Mouse (Mus musculus): Measurements from ENCODE around the gene Ccdc162.

Gene Ccdc162

DNA sequence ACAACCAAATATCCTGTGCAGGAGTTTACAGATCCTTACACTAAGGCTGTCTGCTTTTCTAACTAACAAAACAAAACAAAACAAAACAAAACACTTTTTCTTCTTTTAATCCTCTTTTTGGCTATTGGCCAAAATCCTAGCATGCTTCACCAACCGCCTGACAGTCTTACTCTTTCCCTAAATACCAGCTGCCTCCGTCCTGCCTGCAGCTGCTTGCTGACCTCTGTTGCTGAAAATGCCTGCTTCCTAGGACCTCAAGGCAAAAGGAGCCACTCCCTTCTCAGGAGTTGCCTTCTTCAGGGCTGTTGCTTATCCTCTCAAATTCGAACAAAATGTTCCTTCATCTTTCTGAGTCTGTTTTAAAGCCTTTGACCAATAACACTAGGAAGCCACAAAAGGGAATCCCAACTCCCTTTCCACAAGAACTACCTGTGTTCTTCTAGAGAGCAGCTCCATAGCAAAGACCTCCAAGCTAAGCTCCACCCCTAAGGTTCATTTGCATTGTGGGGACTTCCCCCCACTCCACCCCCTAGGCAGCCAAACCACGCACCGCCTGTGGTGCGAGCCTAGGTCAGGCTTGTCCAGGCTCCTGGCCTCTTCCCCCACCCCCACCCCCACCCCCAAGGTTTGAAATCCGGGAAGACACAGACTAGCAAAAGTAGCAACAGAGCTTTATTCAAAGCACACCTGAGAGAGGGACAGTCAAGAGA lies 171.8 kb downstream of the Ccdc162 start:
- peaks cover 16% of the 10 kb centered on the region for H3K9me3 ChIP-seq (ENCODE audit: low read length)
- H3K36me3 ChIP-seq (ENCODE audit: insufficient read depth, low read length), result no peaks in the 10 kb centered on the region
- no peaks in the 10 kb centered on the region for H3K27me3 ChIP-seq (ENCODE audit: insufficient read depth, low read length)
- no peak overlapping the region; the same call in 1 of the 2 replicates for H3K4me3 ChIP-seq (replicated peaks; ENCODE audit: low read length)
- peaks cover 34% of the 10 kb centered on the region for H3K4me1 ChIP-seq (replicated peaks; ENCODE audit: low read depth, low read length)
- TF ChIP-seq POU5F1 (IDR thresholded peaks at IDR 0.05; ENCODE audit: borderline replicate concordance, low read length) (no peak), NANOG (IDR thresholded peaks at IDR 0.05; ENCODE audit: borderline replicate concordance, low read length) (no peak), CTCF (conservative IDR thresholded peaks at IDR 0.05; ENCODE audit: low read length) (no peak)

DNA sequence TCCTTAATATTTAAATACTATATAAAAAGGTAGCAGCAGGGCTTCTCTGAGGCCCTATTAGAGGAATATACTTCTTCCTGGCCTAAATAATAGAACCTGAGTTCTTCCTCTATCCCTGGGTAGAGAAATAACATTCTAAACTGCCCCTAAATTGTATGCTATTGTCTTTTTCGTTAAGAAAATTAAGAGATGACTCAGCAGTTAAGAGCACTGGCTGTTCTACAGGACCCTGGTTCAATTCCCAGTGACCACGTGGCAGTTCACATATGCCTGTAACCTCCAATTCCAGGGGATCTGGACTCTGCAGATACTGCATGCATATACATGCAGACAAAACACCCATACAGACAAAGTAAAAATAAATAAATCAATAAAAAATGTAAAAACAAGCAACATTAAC lies 172.6 kb downstream of the Ccdc162 start:
- Histone ChIP-seq H3K4me1 (replicated peaks; ENCODE audit: low read depth, low read length) (peaks cover 34% of the 10 kb centered on the region), H3K27me3 (ENCODE audit: insufficient read depth, low read length) (no peaks in the 10 kb centered on the region), H3K36me3 (ENCODE audit: insufficient read depth, low read length) (peaks cover 7% of the 10 kb centered on the region), H3K9me3 (ENCODE audit: low read length) (peaks cover 8% of the 10 kb centered on the region), H3K4me3 (replicated peaks; ENCODE audit: low read length) (no peak overlapping the region)
- no peak for TF ChIP-seq POU5F1 (IDR thresholded peaks at IDR 0.05; ENCODE audit: borderline replicate concordance, low read length)
- no peak for TF ChIP-seq CTCF (conservative IDR thresholded peaks at IDR 0.05; ENCODE audit: low read length)
- no peak for TF ChIP-seq NANOG (IDR thresholded peaks at IDR 0.05; ENCODE audit: borderline replicate concordance, low read length)

GRCm38 (mm10) chr10:41543439-41543838 lies 173.0 kb downstream of the Ccdc162 start:
- Histone ChIP-seq H3K4me3 (replicated peaks; ENCODE audit: low read length) (no peak overlapping the region), H3K9me3 (ENCODE audit: low read length) (peaks cover 4% of the 10 kb centered on the region), H3K4me1 (replicated peaks; ENCODE audit: low read depth, low read length) (peaks cover 34% of the 10 kb centered on the region), H3K27me3 (ENCODE audit: insufficient read depth, low read length) (no peaks in the 10 kb centered on the region), H3K36me3 (ENCODE audit: insufficient read depth, low read length) (peaks cover 8% of the 10 kb centered on the region)
- TF ChIP-seq POU5F1 (IDR thresholded peaks at IDR 0.05; ENCODE audit: borderline replicate concordance, low read length), result no peak
- no peak for TF ChIP-seq CTCF (conservative IDR thresholded peaks at IDR 0.05; ENCODE audit: low read length)
- TF ChIP-seq NANOG (IDR thresholded peaks at IDR 0.05; ENCODE audit: borderline replicate concordance, low read length), result no peak

GRCm38 (mm10) chr10:41542057-41542456 lies 174.4 kb downstream of the Ccdc162 start:
- no peak overlapping the region for H3K4me3 ChIP-seq (replicated peaks; ENCODE audit: low read length)
- H3K36me3 ChIP-seq (ENCODE audit: insufficient read depth, low read length), result peaks cover 12% of the 10 kb centered on the region
- TF ChIP-seq POU5F1 (IDR thresholded peaks at IDR 0.05; ENCODE audit: borderline replicate concordance, low read length) (no peak), NANOG (IDR thresholded peaks at IDR 0.05; ENCODE audit: borderline replicate concordance, low read length) (no peak), CTCF (conservative IDR thresholded peaks at IDR 0.05; ENCODE audit: low read length) (no peak)

DNA sequence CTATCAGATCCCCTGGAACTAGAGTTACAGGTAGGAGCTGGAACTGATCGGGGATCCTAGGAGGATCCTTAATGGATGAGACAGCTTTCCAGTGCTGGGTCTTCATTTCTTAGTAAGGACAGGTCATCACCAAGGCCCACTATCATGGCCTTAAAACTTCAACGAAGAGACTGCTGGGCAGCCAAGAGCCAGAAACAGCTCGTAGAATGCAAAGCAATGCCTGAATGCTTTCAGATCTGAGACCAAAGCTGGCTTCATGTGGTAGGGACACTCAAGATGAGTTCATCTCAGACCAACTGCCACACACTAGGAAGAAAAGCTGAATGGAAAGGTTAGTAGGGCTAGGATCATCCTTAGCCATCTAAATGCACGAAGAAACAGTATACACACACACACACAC lies 177.4 kb downstream of the Ccdc162 start:
- no peak for TF ChIP-seq POU5F1 (IDR thresholded peaks at IDR 0.05; ENCODE audit: borderline replicate concordance, low read length)
- no peak for TF ChIP-seq CTCF (conservative IDR thresholded peaks at IDR 0.05; ENCODE audit: low read length)
- TF ChIP-seq NANOG (IDR thresholded peaks at IDR 0.05; ENCODE audit: borderline replicate concordance, low read length), result no peak
- peaks cover 17% of the 10 kb centered on the region for H3K4me1 ChIP-seq (replicated peaks; ENCODE audit: low read depth, low read length)
- H3K36me3 ChIP-seq (ENCODE audit: insufficient read depth, low read length), result peaks cover 37% of the 10 kb centered on the region
- no peaks in the 10 kb centered on the region for H3K9me3 ChIP-seq (ENCODE audit: low read length)
- no peak overlapping the region for H3K4me3 ChIP-seq (replicated peaks; ENCODE audit: low read length)
- no peaks in the 10 kb centered on the region for H3K27me3 ChIP-seq (ENCODE audit: insufficient read depth, low read length)

More at GRCm38 (mm10) chr10:41542057-41542456, 174.4 kb downstream of the Ccdc162 start:
- H3K4me1 ChIP-seq (replicated peaks; ENCODE audit: low read depth, low read length), result peaks cover 34% of the 10 kb centered on the region
- H3K9me3 ChIP-seq (ENCODE audit: low read length), result no peaks in the 10 kb centered on the region
- no peaks in the 10 kb centered on the region for H3K27me3 ChIP-seq (ENCODE audit: insufficient read depth, low read length)

DNA sequence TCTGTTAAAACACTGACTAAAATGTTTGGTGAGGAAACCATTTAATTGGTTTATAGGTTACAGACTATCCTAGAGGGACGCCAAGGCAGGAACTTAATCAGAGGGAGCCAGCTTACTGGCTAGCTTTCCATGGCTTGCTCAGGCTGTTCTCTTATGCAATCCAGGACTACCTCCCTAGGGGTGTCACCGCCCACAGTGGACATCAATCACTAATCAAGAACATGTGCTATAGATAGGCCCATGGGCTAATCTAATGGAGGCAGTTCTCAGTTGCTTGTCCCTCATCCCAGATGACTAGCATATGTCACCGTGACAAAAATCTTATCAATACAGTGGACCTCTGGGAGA lies 178.5 kb downstream of the Ccdc162 start:
- Histone ChIP-seq H3K36me3 (ENCODE audit: insufficient read depth, low read length) (peaks cover 48% of the 10 kb centered on the region), H3K4me1 (replicated peaks; ENCODE audit: low read depth, low read length) (peaks cover 10% of the 10 kb centered on the region), H3K4me3 (replicated peaks; ENCODE audit: low read length) (no peak overlapping the region), H3K9me3 (ENCODE audit: low read length) (no peaks in the 10 kb centered on the region), H3K27me3 (ENCODE audit: insufficient read depth, low read length) (no peaks in the 10 kb centered on the region)
- TF ChIP-seq POU5F1 (IDR thresholded peaks at IDR 0.05; ENCODE audit: borderline replicate concordance, low read length), result no peak
- TF ChIP-seq NANOG (IDR thresholded peaks at IDR 0.05; ENCODE audit: borderline replicate concordance, low read length), result no peak
- TF ChIP-seq CTCF (conservative IDR thresholded peaks at IDR 0.05; ENCODE audit: low read length), result no peak

GRCm38 (mm10) chr10:41537226-41537982 lies 179.0 kb downstream of the Ccdc162 start:
- Histone ChIP-seq H3K27me3 (ENCODE audit: insufficient read depth, low read length) (no peaks in the 10 kb centered on the region), H3K36me3 (ENCODE audit: insufficient read depth, low read length) (peaks cover 53% of the 10 kb centered on the region), H3K4me3 (replicated peaks; ENCODE audit: low read length) (no peak overlapping the region), H3K9me3 (ENCODE audit: low read length) (no peaks in the 10 kb centered on the region), H3K4me1 (replicated peaks; ENCODE audit: low read depth, low read length) (peaks cover 5% of the 10 kb centered on the region)
- TF ChIP-seq POU5F1 (IDR thresholded peaks at IDR 0.05; ENCODE audit: borderline replicate concordance, low read length), result no peak
- no peak for TF ChIP-seq NANOG (IDR thresholded peaks at IDR 0.05; ENCODE audit: borderline replicate concordance, low read length)
- TF ChIP-seq CTCF (conservative IDR thresholded peaks at IDR 0.05; ENCODE audit: low read length), result no peak

GRCm38 (mm10) chr10:41536714-41537113 lies 179.7 kb downstream of the Ccdc162 start:
- H3K27me3 ChIP-seq (ENCODE audit: insufficient read depth, low read length), result no peaks in the 10 kb centered on the region
- H3K4me3 ChIP-seq (replicated peaks; ENCODE audit: low read length), result no peak overlapping the region
- H3K36me3 ChIP-seq (ENCODE audit: insufficient read depth, low read length), result peaks cover 60% of the 10 kb centered on the region
- TF ChIP-seq POU5F1 (IDR thresholded peaks at IDR 0.05; ENCODE audit: borderline replicate concordance, low read length) (no peak), NANOG (IDR thresholded peaks at IDR 0.05; ENCODE audit: borderline replicate concordance, low read length) (no peak), CTCF (conservative IDR thresholded peaks at IDR 0.05; ENCODE audit: low read length) (no peak)
- H3K4me1 ChIP-seq (replicated peaks; ENCODE audit: low read depth, low read length), result no peaks in the 10 kb centered on the region
- H3K9me3 ChIP-seq (ENCODE audit: low read length), result no peaks in the 10 kb centered on the region
